Comparison of ENCODE assay signal across 9 mouse cellular contexts in genomic region chr7:113258430-113258829, GRCm38 (mm10). TPM values are rescaled to one million over a fixed set of nuclear protein-coding genes. Genes with fewer than 3 reads are reported as not detected.
A peak's percentile ranks its signal among the peaks of the same experiment; 100 is the strongest.
DNase-seq lines count a peak whose midpoint lies in the region; ATAC-seq and TF ChIP-seq lines count a peak whose summit lies in the region.
"Had no signal": no experiment of that assay in that cellular context is flagged by ENCODE, and none has a peak within 500 bp of the region (broad histone marks: within the 10 kb centered on the region; RNA-seq: fewer than 3 reads in every experiment).

No protein-coding gene starts in this region.

- H3K36me3 ChIP-seq in heart, embryonic 11.5 days (ENCODE audit: control insufficient read depth, insufficient read depth, low read length), result no peaks in the 10 kb centered on the region
- H3K36me3 ChIP-seq in thymus, adult 2 months (ENCODE audit: control insufficient read depth, insufficient read depth, low read length), result no peaks in the 10 kb centered on the region
- H3K36me3 ChIP-seq in neural tube, embryonic 15.5 days, result no peaks in the 10 kb centered on the region
- no peaks in the 10 kb centered on the region for H3K36me3 ChIP-seq in midbrain, embryonic 13.5 days
- H3K36me3 ChIP-seq: heart, embryonic 15.5 days had no signal

- H3K27me3 ChIP-seq in heart, embryonic 11.5 days (ENCODE audit: control insufficient read depth, insufficient read depth, low read length), result no peaks in the 10 kb centered on the region
- no peaks in the 10 kb centered on the region for H3K27me3 ChIP-seq in thymus, adult 2 months (ENCODE audit: control insufficient read depth, insufficient read depth, low read length)
- no peaks in the 10 kb centered on the region for H3K27me3 ChIP-seq in neural tube, embryonic 15.5 days (replicated peaks)
- H3K27me3 ChIP-seq in midbrain, embryonic 13.5 days, result 0 out of 2 replicates have a peak, but pooled peaks cover 3% of the 10 kb centered on the region
- H3K27me3 ChIP-seq: heart, embryonic 15.5 days had no signal

- 68% methylated on average over 4 of the region's 4 CpGs for WGBS in heart, embryonic 11.5 days (ENCODE audit: insufficient replicate concordance)
- WGBS in thymus, adult 2 months, result 53% methylated on average over 4 of the region's 4 CpGs
- WGBS in neural tube, embryonic 15.5 days, result 73% methylated on average over 4 of the region's 4 CpGs
- 81% methylated on average over 4 of the region's 4 CpGs for WGBS in midbrain, embryonic 13.5 days

- DNase-seq in heart, postnatal 4 days, result peak; percentile 29
- DNase-seq in thymus, adult 2 months, result peak; percentile 48
- DNase-seq in thymus, adult 18-20 months, result no peak
- peak; percentile 8 for DNase-seq in c-Kit-negative CD71-positive TER-119-positive erythroid progenitor cells, embryonic 14.5 days (ENCODE audit: low read depth, low spot score)

- TF ChIP-seq POLR2A in thymus, adult 2 months (IDR thresholded peaks at IDR 0.05; ENCODE audit: control insufficient read depth, extremely low read depth, insufficient read depth, low read length, poor library complexity), result no peak

- no peak overlapping the region for H3K27ac ChIP-seq in heart, embryonic 11.5 days (ENCODE audit: low read depth, low read length)
- no peak overlapping the region for H3K27ac ChIP-seq in thymus, adult 2 months (ENCODE audit: control insufficient read depth, insufficient read depth, low read length)
- H3K27ac ChIP-seq in neural tube, embryonic 15.5 days (replicated peaks), result no peak overlapping the region
- no peak overlapping the region for H3K27ac ChIP-seq in midbrain, embryonic 13.5 days
- H3K27ac ChIP-seq: heart, embryonic 15.5 days had no signal

- H3K4me2 ChIP-seq in heart, embryonic 11.5 days, result no peak overlapping the region
- H3K4me2 ChIP-seq in neural tube, embryonic 15.5 days, result no peak overlapping the region
- H3K4me2 ChIP-seq in midbrain, embryonic 13.5 days (replicated peaks), result no peak overlapping the region
- H3K4me2 ChIP-seq: heart, embryonic 15.5 days had no signal

- H3K4me1 ChIP-seq in heart, embryonic 11.5 days (ENCODE audit: control insufficient read depth, insufficient read depth, low read length), result peaks cover 13% of the 10 kb centered on the region
- peaks cover 31% of the 10 kb centered on the region for H3K4me1 ChIP-seq in thymus, adult 2 months (replicated peaks; ENCODE audit: control insufficient read depth, insufficient read depth, low read length)
- H3K4me1 ChIP-seq in neural tube, embryonic 15.5 days, result peaks cover 3% of the 10 kb centered on the region; the same call in 1 of the 2 replicates
- H3K4me1 ChIP-seq in midbrain, embryonic 13.5 days (replicated peaks), result peaks cover 11% of the 10 kb centered on the region

- no peaks in the 10 kb centered on the region for H3K9me3 ChIP-seq in heart, embryonic 11.5 days (replicated peaks; ENCODE audit: control insufficient read depth, low read length)
- no peaks in the 10 kb centered on the region for H3K9me3 ChIP-seq in neural tube, embryonic 15.5 days (replicated peaks)
- no peaks in the 10 kb centered on the region for H3K9me3 ChIP-seq in midbrain, embryonic 13.5 days
- H3K9me3 ChIP-seq: heart, embryonic 15.5 days had no signal

- H3K4me3 ChIP-seq in heart, embryonic 11.5 days (ENCODE audit: low read depth, low read length), result no peak overlapping the region
- H3K4me3 ChIP-seq in thymus, adult 2 months (ENCODE audit: control insufficient read depth, insufficient read depth, low read length), result no peak overlapping the region
- no peak overlapping the region for H3K4me3 ChIP-seq in neural tube, embryonic 15.5 days (replicated peaks)
- no peak overlapping the region for H3K4me3 ChIP-seq in midbrain, embryonic 13.5 days (replicated peaks)
- H3K4me3 ChIP-seq: heart, embryonic 15.5 days had no signal

- ATAC-seq in heart, embryonic 11.5 days (replicated peaks; ENCODE audit: insufficient number of reproducible peaks, low FRiP score, low TSS enrichment), result no peak
- no peak for ATAC-seq in neural tube, embryonic 15.5 days (ENCODE audit: low FRiP score)
- ATAC-seq in midbrain, embryonic 13.5 days, result no peak
- no peak for ATAC-seq in frontal cortex, adult (ENCODE audit: low TSS enrichment)

- no peak overlapping the region for H3K9ac ChIP-seq in heart, embryonic 11.5 days (ENCODE audit: low read depth, low read length)
- no peak overlapping the region for H3K9ac ChIP-seq in neural tube, embryonic 15.5 days (replicated peaks)
- H3K9ac ChIP-seq in midbrain, embryonic 13.5 days (replicated peaks), result no peak overlapping the region
- H3K9ac ChIP-seq: heart, embryonic 15.5 days had no signal

- no peak for TF ChIP-seq CTCF in thymus, adult 2 months (IDR thresholded peaks at IDR 0.05; ENCODE audit: borderline replicate concordance, control insufficient read depth, extremely low read depth, insufficient read depth, low read length, poor library complexity)

RNA-seq across cellular contexts. Expression of gene Arntl, which starts 51.2 kb away (rescaled TPM):
- total RNA-seq in heart, postnatal 4 days (2021), result 10 to 100 TPM in 1 of 2 experiments, 1 to 10 TPM in 1; 9.6 to 10.0 TPM
- polyA plus RNA-seq in heart, embryonic 11.5 days (2014; fragmentation: Nextera tagmentation; extraction: Ambion mirVana), result 7.6 and 7.8 TPM in 2 replicates
- 39.3 and 43.9 TPM in 2 replicates for polyA plus RNA-seq in thymus, adult 2 months (2012; rRNA removed)
- 14.4 and 17.7 TPM in 2 replicates for polyA plus RNA-seq in neural tube, embryonic 15.5 days (2015; fragmentation: Nextera tagmentation; extraction: Ambion mirVana)
- 9.4 and 12.0 TPM in 2 replicates for polyA plus RNA-seq in midbrain, embryonic 13.5 days (2015; fragmentation: Nextera tagmentation; extraction: Ambion mirVana)

Comparison
In these comparisons a context has a peak if more than half of its experiments do, and no peak if none do; other contexts are left out.
1. DNase-seq: peak in heart, postnatal 4 days (single experiment), thymus, adult 2 months (single experiment) and c-Kit-negative CD71-positive TER-119-positive erythroid progenitor cells, embryonic 14.5 days (single experiment); none in thymus, adult 18-20 months (0 of 2).